Mouse (Mus musculus): ENCODE data around the gene Smim8. TPM values are rescaled to one million over a fixed set of nuclear protein-coding genes. Genes with fewer than 3 reads are reported as not detected.
A peak's percentile ranks its signal among the peaks of the same experiment; 100 is the strongest.

Gene Smim8
- total RNA-seq (2012; rRNA removed) (20.4 and 22.2 TPM in 2 replicates), total RNA-seq (2014; rRNA removed) (62.5 and 69.1 TPM in 2 replicates), polyA plus RNA-seq (2012; ENCODE audit: insufficient read length, low read depth) (27.8 and 28.8 TPM in 2 replicates)

DNA sequence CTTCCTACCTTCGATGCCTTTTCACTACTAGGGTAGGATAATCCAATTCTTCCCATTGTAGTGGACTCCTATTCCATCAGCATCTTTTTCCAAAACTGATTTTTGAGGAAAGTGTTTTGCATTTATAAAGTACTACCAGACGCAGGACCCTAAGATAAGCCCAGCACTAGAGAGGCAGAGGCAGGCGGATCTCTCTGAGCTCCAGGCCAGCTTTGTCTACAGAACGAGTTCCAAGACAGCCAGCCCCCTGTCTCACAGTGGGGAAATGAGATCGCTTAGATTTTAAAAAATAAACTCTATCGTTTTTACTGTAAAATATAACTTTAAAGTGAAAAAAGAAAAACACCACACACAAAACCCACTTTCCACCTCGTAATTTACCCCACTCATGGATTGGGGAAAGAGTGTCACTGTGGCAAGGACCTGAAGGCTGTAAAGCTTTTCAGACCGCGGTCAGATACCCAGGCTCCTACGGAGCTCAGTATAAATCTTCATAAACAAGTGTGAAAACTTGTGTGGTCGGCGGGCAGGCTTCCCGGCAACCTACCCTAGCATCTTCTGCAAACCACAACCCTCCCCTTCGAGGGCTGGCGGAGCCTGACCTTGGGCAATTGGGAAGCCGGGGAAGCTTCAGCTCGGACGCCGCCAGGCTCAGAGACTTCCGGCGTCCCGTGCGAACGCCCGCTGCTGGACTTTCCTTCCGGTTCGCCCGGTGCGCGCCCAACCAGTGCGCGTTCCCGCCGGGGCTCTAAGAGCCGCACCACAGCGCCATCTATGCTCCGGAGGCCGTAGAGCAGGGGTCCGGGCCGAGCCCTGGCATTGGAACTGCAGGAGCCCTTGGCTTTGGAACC, at the start of gene Smim8:
TSS of gene Smim8 (minus strand) at position 747 of the 851 bp plus-strand sequence.
- Histone ChIP-seq H3K4me3 (replicated peaks in 1 of 3; ENCODE audit: low read depth in 2 of 3, low read length in 2 of 3, poor library complexity in 1 of 3) (peak within 1 kb of the TSS; percentile 69 to 89 (median 74)), H3K9me3 (replicated peaks; ENCODE audit: low read length) (no peaks in the 10 kb centered on the region), H3K4me1 (ENCODE audit: control insufficient read depth in 1 of 2, insufficient read depth in 2 of 2) (peaks cover 4 to 27% of the 10 kb centered on the region in 2 experiments; a peak in 3 of 4 replicates), H3K27me3 (replicated peaks) (no peaks in the 10 kb centered on the region), H3K79me2 (replicated peaks; ENCODE audit: control insufficient read depth, extremely low read depth, insufficient read depth, poor library complexity, severe bottlenecking) (peaks cover 5% of the 10 kb centered on the region; the same call in 1 of the 2 replicates), H3K4me2 (ENCODE audit: insufficient read depth, low read depth, poor library complexity, severe bottlenecking) (peak within 1 kb of the TSS; percentile 73), H3K27ac (ENCODE audit: insufficient read depth, low read depth) (no peak within 1 kb of the TSS), H3K36me3 (replicated peaks in 1 of 2; ENCODE audit: control insufficient read depth in 1 of 2, insufficient read depth in 1 of 2, low read length in 1 of 2) (no peaks in the 10 kb centered on the region), H3K9ac (ENCODE audit: insufficient read depth, low read depth) (peak within 1 kb of the TSS; percentile 86)
- dilution Hi-C loops (cut with MboI; ENCODE audit: extremely low pct_ligation_motif_present, extremely low pct_unique_long_range_greater_than_20kb, low sequenced_read_pairs): no loop called here
- in situ Hi-C loops (cut with MboI; ENCODE audit: low pct_ligation_motif_present, low pct_unique_long_range_greater_than_20kb, low sequenced_read_pairs): no loop called here
- peak; percentile 88 for DNase-seq (ENCODE audit: extremely low read depth)
- no peak for TF ChIP-seq MXI1 (IDR thresholded peaks at IDR 0.05; ENCODE audit: low read depth, low read length)
- peak; percentile 82 for TF ChIP-seq MEF2A (IDR thresholded peaks at IDR 0.05; ENCODE audit: borderline replicate concordance, low read depth, low read length)
- peak; percentile 77; the same call in 1 of the 2 replicates for TF ChIP-seq E2F4 (IDR thresholded peaks at IDR 0.05; ENCODE audit: insufficient replicate concordance, low read depth, low read length)
- TF ChIP-seq ZC3H11A (IDR thresholded peaks at IDR 0.05; ENCODE audit: low read depth, low read length): no peak
- no peak for TF ChIP-seq JUN (IDR thresholded peaks at IDR 0.05; ENCODE audit: insufficient read depth, low read depth, low read length)
- TF ChIP-seq IRF4 (IDR thresholded peaks at IDR 0.05; ENCODE audit: low read depth, low read length): peak; percentile 78
- peak; percentile 77; the same call in 1 of the 2 replicates for TF ChIP-seq POLR2AphosphoS2 (IDR thresholded peaks at IDR 0.05; ENCODE audit: low read depth, low read length)
- TF ChIP-seq USF1 (IDR thresholded peaks at IDR 0.05; ENCODE audit: low read depth, low read length): no peak
- no peak for TF ChIP-seq EP300 (IDR thresholded peaks at IDR 0.05; ENCODE audit: low read length)
- peak; percentile 19 to 85; a peak in 2 of 4 replicates for TF ChIP-seq CTCF (conservative IDR thresholded peaks at IDR 0.05 in 1 of 2, IDR thresholded peaks at IDR 0.05 in 1 of 2; ENCODE audit: low read depth in 2 of 2, low read length in 2 of 2)
- TF ChIP-seq PAX5 (IDR thresholded peaks at IDR 0.05; ENCODE audit: low read length): no peak
- TF ChIP-seq ZMIZ1 (IDR thresholded peaks at IDR 0.05; ENCODE audit: low read depth, low read length): peak; percentile 94
- TF ChIP-seq SMC3 (IDR thresholded peaks at IDR 0.05; ENCODE audit: low read depth, low read length): no peak; the same call in 1 of the 2 replicates
- peak; percentile 66; the same call in 1 of the 2 replicates for TF ChIP-seq CHD1 (IDR thresholded peaks at IDR 0.05; ENCODE audit: low read depth, low read length)
- TF ChIP-seq MYC (IDR thresholded peaks at IDR 0.05; ENCODE audit: low read depth, low read length): no peak
- peak; percentile 41 for TF ChIP-seq ETS1 (conservative IDR thresholded peaks at IDR 0.05; ENCODE audit: low read depth, low read length)
- TF ChIP-seq USF2 (conservative IDR thresholded peaks at IDR 0.05; ENCODE audit: low read depth, low read length): no peak
- peak; percentile 94 for TF ChIP-seq TCF12 (IDR thresholded peaks at IDR 0.05; ENCODE audit: low read depth, low read length)
- TF ChIP-seq CHD2 (IDR thresholded peaks at IDR 0.05; ENCODE audit: low read length): 0 out of 2 replicates have a peak, but pooled peaks have one; percentile 44
- TF ChIP-seq RCOR1 (conservative IDR thresholded peaks at IDR 0.05; ENCODE audit: low read depth, low read length): peak; percentile 50; the same call in 1 of the 2 replicates
- peak; percentile 93 for TF ChIP-seq NELFE (IDR thresholded peaks at IDR 0.05; ENCODE audit: low read depth, low read length)
- peak; percentile 52 for TF ChIP-seq GABPA (IDR thresholded peaks at IDR 0.05; ENCODE audit: insufficient replicate concordance, low read depth, low read length)
- peak; percentile 92 for TF ChIP-seq ELF1 (IDR thresholded peaks at IDR 0.05; ENCODE audit: low read depth, low read length)
- TF ChIP-seq RAD21 (IDR thresholded peaks at IDR 0.05; ENCODE audit: low read depth, low read length): peak; percentile 7; the same call in 1 of the 2 replicates
- TF ChIP-seq JUND (conservative IDR thresholded peaks at IDR 0.05; ENCODE audit: low read depth, low read length): no peak
- 0 out of 2 replicates have a peak, but pooled peaks have one; percentile 51 for TF ChIP-seq TBP (conservative IDR thresholded peaks at IDR 0.05; ENCODE audit: low read depth, low read length)
- TF ChIP-seq ZNF384 (IDR thresholded peaks at IDR 0.05; ENCODE audit: low read depth, low read length): no peak
- TF ChIP-seq MAFK (IDR thresholded peaks at IDR 0.05; ENCODE audit: insufficient replicate concordance, low read length): no peak
- peak; percentile 79 for TF ChIP-seq BHLHE40 (IDR thresholded peaks at IDR 0.05; ENCODE audit: low read depth, low read length)
- TF ChIP-seq ZKSCAN1 (IDR thresholded peaks at IDR 0.05; ENCODE audit: borderline replicate concordance, low read depth, low read length): no peak
- TF ChIP-seq HCFC1 (IDR thresholded peaks at IDR 0.05; ENCODE audit: low read depth, low read length): peak; percentile 89
- TF ChIP-seq NRF1 (IDR thresholded peaks at IDR 0.05; ENCODE audit: low read depth, low read length): peak; percentile 60
- peak; percentile 88 for TF ChIP-seq SIN3A (IDR thresholded peaks at IDR 0.05; ENCODE audit: low read length)
- TF ChIP-seq POLR2A (IDR thresholded peaks at IDR 0.05; ENCODE audit: low read depth, low read length): peak; percentile 96
- 0 out of 2 replicates have a peak, but pooled peaks have one; percentile 62 for TF ChIP-seq UBTF (IDR thresholded peaks at IDR 0.05; ENCODE audit: low read depth, low read length)
- TF ChIP-seq MAX (IDR thresholded peaks at IDR 0.05; ENCODE audit: low read length): peak; percentile 75
- TF ChIP-seq KAT2A (IDR thresholded peaks at IDR 0.05; ENCODE audit: insufficient replicate concordance, low read length): peak; percentile 81; the same call in 1 of the 2 replicates

Data from CH12.LX (cell line).